9 mouse cellular contexts compared by ENCODE assay signal in genomic region chr4:41497579-41497978, GRCm38 (mm10). TPM values are rescaled to one million over a fixed set of nuclear protein-coding genes. Genes with fewer than 3 reads are reported as not detected.
DNase-seq lines count a peak whose midpoint lies in the region; ATAC-seq lines count a peak whose summit lies in the region.
"Had no signal": no experiment of that assay in that cellular context is flagged by ENCODE, and none has a peak within 500 bp of the region (broad histone marks: within the 10 kb centered on the region; RNA-seq: fewer than 3 reads in every experiment).

No protein-coding gene starts in this region.

- 0 out of 2 replicates have a peak, but pooled peaks have one; percentile 21 for ATAC-seq in forebrain, embryonic 12.5 days (ENCODE audit: low FRiP score)
- no peak for ATAC-seq in limb, embryonic 15.5 days (ENCODE audit: insufficient number of reproducible peaks, low FRiP score, low TSS enrichment, low read depth)
- ATAC-seq in inflammation-experienced regulatory T-cells, adult 6 months = no peak

- intact Hi-C loops in heart, postnatal 14 days (cut with DNase I) = no loop called here

- 1% methylated on average over 34 of the region's 34 CpGs for WGBS in heart, embryonic 10.5 days
- WGBS in forebrain, embryonic 12.5 days = 2% methylated on average over 34 of the region's 34 CpGs
- WGBS in limb, embryonic 15.5 days = 7% methylated on average over 34 of the region's 34 CpGs

- H3K9ac ChIP-seq in forebrain, embryonic 12.5 days = peak overlapping the region; percentile 17; the same call in 1 of the 2 replicates
- H3K9ac ChIP-seq in limb, embryonic 15.5 days = 0 out of 2 replicates have a peak overlapping the region, but pooled peaks have one; percentile 4

- H3K27me3 ChIP-seq in heart, embryonic 10.5 days (ENCODE audit: insufficient read depth, poor library complexity, severe bottlenecking) = peaks cover 94% of the 10 kb centered on the region
- peaks cover 80% of the 10 kb centered on the region for H3K27me3 ChIP-seq in forebrain, embryonic 12.5 days
- peaks cover 86% of the 10 kb centered on the region for H3K27me3 ChIP-seq in limb, embryonic 15.5 days

- no peaks in the 10 kb centered on the region for H3K9me3 ChIP-seq in heart, embryonic 10.5 days
- no peaks in the 10 kb centered on the region for H3K9me3 ChIP-seq in forebrain, embryonic 12.5 days
- no peaks in the 10 kb centered on the region for H3K9me3 ChIP-seq in limb, embryonic 15.5 days

- H3K36me3 ChIP-seq in heart, embryonic 10.5 days = no peaks in the 10 kb centered on the region
- H3K36me3 ChIP-seq in forebrain, embryonic 12.5 days (replicated peaks) = no peaks in the 10 kb centered on the region
- no peaks in the 10 kb centered on the region for H3K36me3 ChIP-seq in limb, embryonic 15.5 days

- peaks cover 29% of the 10 kb centered on the region for H3K4me1 ChIP-seq in heart, embryonic 10.5 days
- peaks cover 32% of the 10 kb centered on the region for H3K4me1 ChIP-seq in forebrain, embryonic 12.5 days
- peaks cover 41% of the 10 kb centered on the region for H3K4me1 ChIP-seq in limb, embryonic 15.5 days

- H3K4me3 ChIP-seq in heart, embryonic 10.5 days = peak overlapping the region; percentile 56
- H3K4me3 ChIP-seq in forebrain, embryonic 12.5 days (replicated peaks) = peak overlapping the region; percentile 39
- peak overlapping the region; percentile 33 for H3K4me3 ChIP-seq in limb, embryonic 15.5 days

- H3K27ac ChIP-seq in heart, embryonic 10.5 days = 0 out of 2 replicates have a peak overlapping the region, but pooled peaks have one; percentile 52
- H3K27ac ChIP-seq in forebrain, embryonic 12.5 days = no peak overlapping the region
- no peak overlapping the region for H3K27ac ChIP-seq in limb, embryonic 15.5 days

- no peak for DNase-seq in heart, embryonic 10.5 days (ENCODE audit: low spot score)
- DNase-seq in heart, postnatal 14 days = no peak
- peak; percentile 79 for DNase-seq in ES-CJ7 (ENCODE audit: low read depth, low spot score)
- DNase-seq in retina, embryonic 14.5 days (ENCODE audit: low spot score) = peak; percentile 43
- no peak for DNase-seq in layer of hippocampus, adult 9-10 months (ENCODE audit: low spot score)

- peak overlapping the region; percentile 55 for H3K4me2 ChIP-seq in forebrain, embryonic 12.5 days
- H3K4me2 ChIP-seq in limb, embryonic 15.5 days = peak overlapping the region; percentile 60

RNA-seq across cellular contexts. Expression of gene AI464131, which starts 5.3 kb away (rescaled TPM):
- polyA plus RNA-seq in heart, embryonic 10.5 days (2016; fragmentation: Nextera tagmentation; extraction: Ambion mirVana) = 2.9 and 3.2 TPM in 2 replicates
- total RNA-seq in heart, postnatal 14 days (2021) = 10 to 100 TPM; 10.2 to 10.3 TPM
- polyA plus RNA-seq in forebrain, embryonic 12.5 days (2016; fragmentation: Nextera tagmentation; extraction: Ambion mirVana) = 6.3 and 7.8 TPM in 2 replicates
- 6.6 and 11.9 TPM in 2 replicates for polyA plus RNA-seq in limb, embryonic 15.5 days (2015; fragmentation: Nextera tagmentation; extraction: Ambion mirVana)
- polyA plus RNA-seq in inflammation-experienced regulatory T-cells, adult 6 months (2017; shearing (Covaris generic)) = not detected

RNA-seq across cellular contexts. Expression of gene 1110017D15Rik, which starts 19.6 kb away (rescaled TPM):
- 1.0 TPM in 1 of 2 replicates, not detected in the other for polyA plus RNA-seq in heart, embryonic 10.5 days (2016; fragmentation: Nextera tagmentation; extraction: Ambion mirVana)
- under 1 TPM in 1 of 2 experiments, not detected in 1; 0.69 TPM for total RNA-seq in heart, postnatal 14 days (2021)
- 7.2 and 10.5 TPM in 2 replicates for polyA plus RNA-seq in forebrain, embryonic 12.5 days (2016; fragmentation: Nextera tagmentation; extraction: Ambion mirVana)
- 0.88 and 1.1 TPM in 2 replicates for polyA plus RNA-seq in limb, embryonic 15.5 days (2015; fragmentation: Nextera tagmentation; extraction: Ambion mirVana)
- not detected for polyA plus RNA-seq in inflammation-experienced regulatory T-cells, adult 6 months (2017; shearing (Covaris generic))
- total RNA-seq: MEL had no signal

RNA-seq across cellular contexts. Expression of gene Nudt2, which starts 32.6 kb away (rescaled TPM):
- polyA plus RNA-seq in heart, embryonic 10.5 days (2016; fragmentation: Nextera tagmentation; extraction: Ambion mirVana) = 48.1 and 56.6 TPM in 2 replicates
- 10 to 100 TPM; 24.6 to 25.8 TPM for total RNA-seq in heart, postnatal 14 days (2021)
- 64.0 and 68.2 TPM in 2 replicates for polyA plus RNA-seq in forebrain, embryonic 12.5 days (2016; fragmentation: Nextera tagmentation; extraction: Ambion mirVana)
- 45.5 and 46.4 TPM in 2 replicates for polyA plus RNA-seq in limb, embryonic 15.5 days (2015; fragmentation: Nextera tagmentation; extraction: Ambion mirVana)
- polyA plus RNA-seq in inflammation-experienced regulatory T-cells, adult 6 months (2017; shearing (Covaris generic)) = 10 to 100 TPM; 15.3 to 22.1 (median 17.8) TPM

RNA-seq across cellular contexts. Expression of gene Kif24, which starts 32.9 kb away (rescaled TPM):
- polyA plus RNA-seq in heart, embryonic 10.5 days (2016; fragmentation: Nextera tagmentation; extraction: Ambion mirVana) = 6.9 and 9.1 TPM in 2 replicates
- 1 to 10 TPM; 1.2 to 1.4 TPM for total RNA-seq in heart, postnatal 14 days (2021)
- 14.3 and 17.9 TPM in 2 replicates for polyA plus RNA-seq in forebrain, embryonic 12.5 days (2016; fragmentation: Nextera tagmentation; extraction: Ambion mirVana)
- 5.8 and 7.2 TPM in 2 replicates for polyA plus RNA-seq in limb, embryonic 15.5 days (2015; fragmentation: Nextera tagmentation; extraction: Ambion mirVana)
- 1 to 10 TPM; 1.2 to 4.7 (median 1.5) TPM for polyA plus RNA-seq in inflammation-experienced regulatory T-cells, adult 6 months (2017; shearing (Covaris generic))

Comparison
In these comparisons a context has a peak if more than half of its experiments do, and no peak if none do; other contexts are left out.
1. DNase-seq: peak in ES-CJ7 (single experiment) and retina, embryonic 14.5 days (single experiment); none in heart, embryonic 10.5 days (single experiment), heart, postnatal 14 days (0 of 2) and layer of hippocampus, adult 9-10 months (single experiment).
2. Peak in every context shown above with its lines, with median percentiles within 50 percentile points of each other: H3K4me3 ChIP-seq.